Mouse (Mus musculus) monocyte, adult 2 months (primary cell): ENCODE results near the gene Hist1h2bk.

Experiments used
- DNase-seq, 2 experiments: peaks; one replicate each; pipeline ENCODE4 v3.0.0; 2022; ENCODE audit warnings: low spot score in 2 of 2, low read depth in 1 of 2

The Hist1h2bk gene

DNA sequence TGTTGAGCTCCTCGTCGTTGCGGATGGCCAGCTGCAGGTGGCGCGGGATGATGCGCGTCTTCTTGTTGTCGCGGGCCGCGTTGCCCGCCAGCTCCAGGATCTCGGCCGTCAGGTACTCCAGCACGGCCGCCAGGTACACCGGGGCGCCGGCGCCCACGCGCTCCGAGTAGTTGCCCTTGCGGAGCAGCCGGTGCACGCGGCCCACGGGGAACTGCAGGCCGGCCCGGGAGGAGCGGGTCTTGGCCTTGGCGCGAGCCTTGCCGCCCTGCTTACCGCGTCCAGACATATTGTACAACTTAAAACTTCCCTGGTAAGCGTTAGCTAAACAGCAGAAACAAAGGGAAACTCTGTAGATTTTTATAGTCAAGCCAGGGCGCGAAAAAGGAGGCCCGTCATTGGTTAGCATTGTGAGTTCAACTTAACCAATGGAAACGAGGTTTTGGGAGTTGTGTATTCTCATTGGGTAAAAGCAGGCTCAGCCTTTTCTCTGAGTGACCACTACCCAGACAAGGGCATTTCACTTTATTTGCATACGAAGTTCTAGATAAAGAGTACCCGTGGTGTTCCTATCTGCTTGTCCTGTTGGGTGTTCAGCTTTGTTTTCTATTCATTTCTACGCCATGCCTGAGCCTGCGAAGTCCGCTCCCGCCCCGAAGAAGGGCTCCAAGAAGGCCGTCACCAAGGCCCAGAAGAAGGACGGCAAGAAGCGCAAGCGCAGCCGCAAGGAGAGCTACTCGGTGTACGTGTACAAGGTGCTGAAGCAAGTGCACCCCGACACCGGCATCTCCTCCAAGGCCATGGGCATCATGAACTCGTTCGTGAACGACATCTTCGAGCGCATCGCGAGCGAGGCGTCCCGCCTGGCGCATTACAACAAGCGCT is at the start of gene Hist1h2bk, which contains the start of gene Hist1h2ah:
Gene Hist1h2bk, plus strand, starts transcription at position 604 of the 882 bp plus-strand sequence.
Gene Hist1h2ah, minus strand, starts transcription at position 302 of the 882 bp plus-strand sequence.
- peak; percentile 71 to 72 for DNase-seq

DNA sequence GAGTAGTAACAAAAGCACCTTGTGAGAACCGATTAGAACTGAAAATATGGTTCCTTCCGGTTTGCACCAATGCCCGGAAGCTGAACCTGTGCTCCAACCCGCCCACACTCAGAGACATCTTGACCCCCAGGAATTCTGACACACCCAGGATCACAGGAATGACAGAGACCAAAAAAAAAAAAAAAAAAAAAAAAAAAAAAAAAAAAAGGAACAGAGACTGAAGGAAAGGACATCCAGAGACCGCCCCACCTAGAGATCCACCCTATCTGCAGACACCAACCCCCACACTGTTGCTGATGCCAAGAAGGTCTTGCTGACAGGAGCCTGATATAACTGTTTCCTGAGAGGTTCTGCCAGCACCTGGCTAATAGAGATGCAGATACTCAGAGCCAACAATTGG is 43.1 kb upstream of the Hist1h2bk start:
- no peak for DNase-seq

DNA sequence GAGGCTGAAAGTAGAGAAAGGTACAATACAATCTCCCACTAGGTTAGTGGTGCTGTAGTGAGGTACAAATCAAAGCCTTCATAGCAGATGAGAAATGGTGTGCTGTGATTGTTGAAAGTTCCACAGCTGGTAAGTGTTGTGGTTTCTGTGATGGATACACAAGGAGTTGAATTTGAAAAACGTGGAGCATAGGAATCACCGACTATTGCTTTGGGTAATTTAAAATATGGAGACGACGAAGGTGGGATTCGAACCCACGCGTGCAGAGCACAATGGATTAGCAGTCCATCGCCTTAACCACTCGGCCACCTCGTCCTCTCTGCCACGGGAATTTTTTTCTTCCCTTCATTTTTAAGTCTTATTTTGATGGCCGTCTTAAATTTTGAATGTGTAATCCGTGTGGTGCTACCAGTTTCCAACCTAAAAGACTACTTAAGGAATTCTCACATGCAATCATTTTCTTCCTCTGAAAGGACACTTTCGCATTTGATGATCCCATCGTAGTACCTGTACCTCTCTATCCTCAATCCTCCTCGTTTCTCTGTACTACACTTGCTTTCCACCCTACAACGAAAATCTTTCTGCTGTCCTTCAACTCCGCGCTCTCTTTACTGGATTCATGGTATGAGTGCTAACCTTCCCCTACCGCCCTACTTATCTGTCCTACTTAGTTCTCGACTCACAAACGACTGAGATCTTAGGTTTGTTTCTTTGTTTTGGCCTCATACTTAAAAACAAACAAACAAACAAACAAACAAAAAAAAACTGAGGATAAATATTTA is 41.5 kb upstream of the Hist1h2bk start:
- DNase-seq = no peak

DNA sequence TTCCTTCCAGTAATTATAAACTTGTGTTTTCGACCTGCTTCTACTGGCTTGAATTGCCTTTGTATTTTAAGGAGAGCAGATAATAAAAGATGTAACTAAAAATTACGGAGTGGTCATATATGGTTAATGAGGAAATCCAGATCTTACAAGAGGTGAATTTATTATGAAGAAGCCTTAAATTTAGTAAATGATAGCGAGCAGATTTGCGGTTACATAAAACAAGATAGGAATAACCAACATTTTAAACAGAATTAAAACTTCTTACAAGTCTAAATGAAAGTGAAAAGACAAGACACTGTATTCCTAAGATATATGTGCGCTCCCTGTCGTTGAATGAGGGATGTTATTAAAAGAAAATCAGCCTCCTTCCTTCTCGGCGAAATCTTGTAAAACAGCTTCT is 40.8 kb upstream of the Hist1h2bk start:
- DNase-seq = no peak

DNA sequence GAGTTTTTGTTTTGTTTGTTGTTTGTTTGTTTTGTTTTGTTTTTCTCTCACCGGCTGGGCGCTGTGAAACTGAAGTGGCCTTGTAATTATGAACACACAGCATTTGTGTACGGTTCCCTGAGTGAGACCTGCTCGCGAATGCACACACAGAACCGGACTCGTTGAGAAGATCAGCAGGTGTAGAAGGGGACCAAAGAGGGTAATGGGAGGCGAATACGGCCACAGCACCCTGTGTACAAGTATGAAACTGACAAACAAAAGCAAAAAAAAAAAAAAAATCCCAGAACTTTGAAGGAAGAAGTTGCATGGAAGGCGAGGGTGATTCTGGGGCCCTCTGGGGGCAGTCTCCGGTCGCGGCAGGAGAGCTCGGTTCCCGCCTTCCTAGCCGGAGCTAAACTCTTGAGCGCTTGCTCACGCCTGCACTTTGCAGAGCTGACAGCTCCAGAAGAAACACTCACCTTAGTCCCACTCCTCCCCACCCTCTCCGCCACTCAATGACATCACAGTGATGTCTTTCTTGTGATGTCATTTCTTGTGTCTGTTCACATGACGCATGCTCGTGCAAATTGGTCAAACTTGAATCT is 40.2 kb upstream of the Hist1h2bk start:
- no peak for DNase-seq

DNA sequence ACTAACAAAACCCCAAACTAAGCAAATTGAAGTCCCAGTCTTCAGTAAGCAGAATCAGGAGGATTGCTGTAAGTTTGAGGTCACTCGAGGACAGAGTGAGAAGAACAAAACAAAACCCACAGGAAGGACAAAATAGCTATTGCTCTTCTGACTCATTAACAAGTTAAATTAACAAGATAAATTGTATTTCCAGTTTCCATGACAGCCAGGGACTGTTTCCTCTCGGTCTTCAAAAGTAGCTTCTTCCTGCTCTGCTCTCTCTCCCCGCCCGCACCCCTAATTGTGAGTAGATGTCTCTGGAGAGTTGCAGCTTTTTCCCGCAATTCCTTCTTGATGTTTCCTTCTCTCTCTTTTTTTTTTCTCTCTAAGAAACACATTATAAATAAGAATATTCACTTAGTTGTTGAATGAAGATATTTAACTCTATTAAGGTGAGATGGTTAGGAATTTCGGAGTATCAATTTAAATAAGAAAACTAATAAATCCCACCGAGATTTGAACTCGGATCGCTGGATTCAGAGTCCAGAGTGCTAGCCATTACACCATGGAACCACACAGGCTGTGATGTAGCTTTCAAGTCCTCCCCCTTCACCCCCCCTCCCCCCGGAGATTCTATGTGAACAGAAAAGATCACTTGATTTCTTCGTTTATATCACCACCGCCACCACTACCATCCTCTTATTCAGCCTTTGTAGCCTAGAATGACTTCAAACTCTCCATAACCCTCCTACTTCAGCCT is 39.4 kb upstream of the Hist1h2bk start:
- no peak for DNase-seq

DNA sequence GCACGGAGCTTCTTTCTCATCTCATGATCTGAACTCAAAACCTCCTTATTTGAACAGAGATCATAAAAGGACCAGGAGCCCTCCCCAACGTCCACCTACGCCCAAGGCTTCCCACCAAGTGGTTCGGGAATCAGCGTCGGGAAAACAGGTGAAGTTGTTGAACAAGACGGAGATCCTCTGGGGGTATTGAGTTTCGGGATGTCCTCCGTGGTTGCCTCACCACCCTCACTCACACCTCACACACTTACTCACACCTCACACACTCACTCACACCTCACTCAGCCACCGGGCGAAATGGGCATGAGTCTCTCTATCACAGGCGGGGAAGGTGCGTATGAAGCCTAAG is 38.9 kb upstream of the Hist1h2bk start:
- DNase-seq = no peak

DNA sequence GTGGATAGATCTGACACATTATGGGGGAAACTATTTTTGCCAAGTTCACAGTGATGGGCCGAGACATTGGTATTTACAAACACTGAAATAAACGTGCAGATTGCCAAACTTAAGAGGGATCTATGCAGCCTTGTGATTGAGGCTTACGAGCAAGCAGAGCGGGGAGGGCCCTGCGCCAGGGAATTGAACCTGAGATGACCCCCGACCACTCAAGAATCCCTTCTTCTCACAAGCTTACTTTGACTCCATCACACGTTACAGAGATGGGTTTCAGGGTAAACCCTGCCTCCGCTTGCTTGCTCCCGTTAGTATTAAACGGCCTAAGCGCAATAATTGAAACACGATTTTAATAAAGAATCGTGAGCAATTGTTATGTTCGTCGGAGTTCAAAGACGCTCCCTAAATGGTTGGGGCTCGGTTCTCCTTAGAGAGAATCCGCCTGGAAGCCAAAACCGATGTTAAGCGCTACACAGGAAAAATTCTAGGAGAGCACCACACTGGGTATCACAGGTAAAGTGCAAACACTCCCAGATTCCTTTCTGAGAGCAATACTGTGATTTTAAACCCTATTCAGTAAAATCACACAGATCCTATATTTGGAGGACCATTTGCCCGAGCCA is 38.4 kb upstream of the Hist1h2bk start:
- no peak for DNase-seq

DNA sequence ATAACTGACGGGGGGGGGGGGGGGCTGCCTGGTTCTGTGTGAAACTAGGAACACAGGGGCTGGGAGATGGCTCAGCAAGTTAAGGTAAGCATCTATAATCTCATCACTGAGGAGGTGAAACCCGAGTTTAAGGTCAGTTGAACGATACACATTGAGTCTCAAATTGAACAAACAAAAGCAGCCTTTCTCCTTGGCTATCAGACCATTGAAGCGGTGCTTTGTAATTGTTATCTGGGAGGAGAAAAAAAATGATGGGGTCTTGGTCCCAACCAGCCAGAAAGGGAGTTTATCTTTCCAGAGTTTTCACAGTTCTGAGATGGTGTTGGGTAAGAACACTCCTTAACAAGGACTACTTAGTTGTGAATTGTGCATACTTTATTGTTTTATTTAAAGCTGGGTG is 37.8 kb upstream of the Hist1h2bk start:
- DNase-seq = no peak

DNA sequence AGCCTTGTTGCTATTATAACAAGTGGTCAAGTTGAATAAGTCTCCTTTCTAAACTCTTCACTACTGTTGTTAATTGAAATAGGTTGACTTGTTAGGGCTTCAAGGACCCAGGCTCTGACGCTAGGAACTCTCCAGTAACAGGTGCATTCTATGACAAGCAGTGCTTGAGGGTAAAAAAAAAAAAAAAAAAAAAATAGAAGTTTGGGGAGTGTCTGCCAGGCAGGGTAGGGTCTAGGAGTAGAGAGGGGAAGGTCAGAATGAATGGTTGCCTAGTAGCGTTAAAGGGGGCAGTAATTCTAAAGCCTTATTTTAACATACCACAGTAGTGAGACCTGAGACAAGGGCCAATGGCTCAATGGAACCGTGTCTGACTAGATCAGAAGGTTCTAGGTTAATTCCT is 37.3 kb upstream of the Hist1h2bk start:
- DNase-seq = no peak

DNA sequence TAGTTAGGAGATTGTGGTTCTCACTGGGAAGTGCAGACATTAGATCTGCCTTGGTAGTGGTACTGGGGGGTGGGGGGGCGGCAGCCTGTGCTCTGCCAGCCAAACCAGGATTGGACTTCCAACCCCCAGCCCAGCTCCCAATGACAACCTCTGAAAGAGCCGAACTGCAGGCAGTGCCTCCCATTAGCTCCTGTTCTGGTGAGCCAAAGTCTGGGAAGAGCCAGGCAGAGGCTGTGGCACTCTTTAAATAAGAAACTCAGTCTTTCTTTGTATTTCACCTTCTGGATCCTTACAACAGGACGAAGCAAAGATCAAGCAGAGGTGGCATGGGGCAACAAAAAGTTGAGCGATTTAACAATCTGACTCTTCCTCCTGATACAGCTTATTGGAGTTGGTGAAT is 36.5 kb upstream of the Hist1h2bk start:
- DNase-seq = no peak

DNA sequence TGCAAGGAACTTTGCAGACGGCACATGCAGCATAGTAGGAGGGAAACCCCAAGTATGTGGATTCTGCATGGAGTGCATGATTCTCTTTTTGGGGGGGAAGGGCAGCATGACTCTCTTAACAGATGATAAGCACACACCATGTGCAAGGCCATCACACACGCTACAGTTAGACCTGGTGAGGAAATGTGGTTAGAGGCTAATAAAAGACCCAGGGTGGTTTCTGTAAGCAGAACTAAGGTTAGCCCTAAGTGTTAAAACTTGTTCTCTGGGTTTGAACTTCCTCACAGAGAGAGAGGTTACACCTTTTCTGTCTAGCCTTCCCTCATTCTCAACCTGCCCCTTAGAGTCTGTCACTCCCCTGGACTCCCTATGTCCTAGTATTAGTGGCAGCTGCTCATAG is 34.3 kb upstream of the Hist1h2bk start:
- no peak for DNase-seq

DNA sequence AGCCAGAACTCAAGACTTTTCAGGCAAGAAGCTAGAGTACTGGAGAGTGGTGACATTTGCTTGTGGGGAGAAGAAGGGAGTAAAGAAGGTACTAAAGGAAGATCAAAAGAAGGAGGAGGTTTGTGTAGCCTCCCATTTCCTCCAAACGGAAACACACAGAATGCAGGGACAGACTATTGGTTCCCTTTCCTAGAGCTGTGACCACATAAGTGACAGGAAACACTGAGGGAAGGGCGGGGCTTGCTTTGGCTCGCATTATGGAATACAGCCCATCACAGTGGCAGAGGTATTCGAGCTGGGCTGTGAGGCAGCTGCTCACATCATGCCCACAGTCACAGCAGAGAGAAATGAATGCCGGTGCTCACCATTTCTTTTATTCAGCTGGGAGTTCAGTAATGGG is 33.8 kb upstream of the Hist1h2bk start:
- DNase-seq = no peak

DNA sequence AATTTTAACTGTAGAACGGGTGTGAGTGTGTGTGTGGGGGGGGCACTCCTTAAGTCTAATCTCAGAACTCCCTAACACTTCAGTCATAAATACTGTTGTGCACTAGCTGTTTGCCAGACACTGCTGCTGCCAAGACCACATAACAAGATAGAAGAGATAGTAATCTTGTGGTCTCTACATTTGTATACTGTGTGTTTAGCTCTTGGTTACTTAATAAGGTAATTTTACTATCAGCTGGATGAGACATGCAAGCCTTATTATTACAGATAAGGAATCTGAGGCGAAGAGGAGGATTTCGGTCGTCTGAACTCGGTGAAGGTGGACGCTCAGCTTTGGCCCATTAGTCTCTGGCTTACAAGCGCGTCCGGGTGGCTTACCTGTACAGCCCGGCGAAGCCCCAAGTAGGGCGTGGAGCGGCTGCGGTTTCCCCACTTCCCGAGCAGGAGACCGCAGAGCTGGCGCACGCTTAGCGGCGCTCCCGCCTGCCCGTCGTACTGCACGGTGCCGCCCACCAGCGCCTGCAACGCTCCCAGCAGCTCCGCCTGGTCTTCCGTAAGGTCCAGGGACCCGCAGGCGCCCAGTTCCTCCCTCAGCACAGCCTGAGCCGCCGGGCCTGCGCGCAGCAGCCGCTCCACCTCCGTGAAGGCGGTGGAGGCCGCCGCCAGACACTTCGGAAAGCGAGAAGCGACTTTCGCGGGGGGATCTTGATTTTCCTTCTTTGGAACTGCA is 29.9 kb upstream of the Hist1h2bk start:
- DNase-seq = no peak

DNA sequence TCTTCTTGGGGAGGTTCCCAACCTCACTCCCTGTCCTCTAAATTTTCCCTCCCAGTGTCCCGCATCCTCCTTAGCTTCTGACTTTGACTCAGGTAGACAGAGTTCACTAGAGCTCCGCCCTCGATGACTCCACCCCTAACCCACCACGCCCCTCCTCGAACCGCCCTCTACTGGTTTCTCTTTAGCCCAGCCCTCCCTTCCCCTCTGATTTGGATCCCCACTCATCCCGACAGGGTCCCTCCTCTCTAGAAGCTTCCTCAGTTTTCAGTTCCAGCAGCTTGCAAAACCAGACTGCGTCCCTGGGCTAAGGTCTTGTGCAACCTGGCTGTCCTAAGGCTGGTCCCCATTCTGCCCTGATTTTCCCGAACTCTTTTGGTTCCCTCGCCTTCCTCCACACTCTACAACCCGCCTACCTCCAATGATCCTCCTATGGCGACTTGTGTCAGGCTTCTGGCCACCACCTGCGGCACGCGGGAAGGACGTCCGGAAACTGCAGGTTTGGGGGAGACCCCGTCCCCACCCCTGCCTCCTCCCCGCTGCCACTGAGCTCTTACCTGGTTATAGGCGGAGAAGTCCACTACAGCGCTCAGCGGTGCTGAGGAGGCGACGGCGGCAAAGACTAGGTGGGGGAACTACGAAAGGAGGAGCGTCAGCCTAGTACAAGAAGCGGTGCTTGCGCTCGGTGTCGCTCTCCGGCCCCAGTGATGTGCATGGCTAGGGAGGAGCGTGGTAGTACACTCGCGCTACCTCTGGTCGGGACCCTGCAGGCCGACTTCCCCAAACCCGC is 29.1 kb upstream of the Hist1h2bk start:
- no peak for DNase-seq

DNA sequence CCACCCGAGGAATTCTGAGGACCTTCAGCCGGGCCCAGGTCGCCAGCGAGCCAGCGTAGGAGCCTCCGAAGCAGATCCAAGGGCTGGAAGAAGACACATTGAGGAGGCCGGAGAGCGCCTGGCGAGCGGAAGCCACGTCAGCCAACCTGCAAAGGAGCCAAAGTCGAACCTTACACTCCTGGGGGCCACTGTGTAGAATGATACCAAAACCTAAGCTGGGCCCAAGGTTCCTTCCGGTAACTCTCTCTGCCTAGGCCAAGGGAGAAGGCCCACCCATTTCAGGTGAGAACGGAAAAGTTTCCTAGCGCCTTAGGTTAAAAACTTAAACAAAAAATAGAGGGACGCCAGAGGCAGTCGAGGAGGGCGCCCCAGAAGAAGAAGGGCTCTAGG is 28.6 kb upstream of the Hist1h2bk start:
- no peak for DNase-seq

DNA sequence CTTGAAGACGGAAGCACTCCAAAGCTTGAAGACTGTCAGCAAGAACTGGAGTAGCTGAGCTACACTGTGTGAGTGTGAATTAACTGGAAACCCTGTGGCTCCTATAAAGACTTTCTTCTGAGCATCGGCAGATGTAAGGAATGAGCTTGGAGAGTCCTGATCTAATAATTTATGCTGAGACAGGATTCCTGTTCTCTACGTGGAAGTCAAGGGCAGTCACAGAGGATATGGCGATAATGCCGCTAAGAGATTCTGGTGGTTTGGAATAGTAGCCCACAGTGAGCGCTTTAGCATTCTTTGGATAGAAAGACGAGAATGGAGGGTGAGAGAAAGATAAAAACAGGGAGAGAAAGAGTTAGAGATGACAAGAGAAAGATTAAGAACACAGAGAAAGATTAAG is 27.8 kb upstream of the Hist1h2bk start:
- no peak for DNase-seq

DNA sequence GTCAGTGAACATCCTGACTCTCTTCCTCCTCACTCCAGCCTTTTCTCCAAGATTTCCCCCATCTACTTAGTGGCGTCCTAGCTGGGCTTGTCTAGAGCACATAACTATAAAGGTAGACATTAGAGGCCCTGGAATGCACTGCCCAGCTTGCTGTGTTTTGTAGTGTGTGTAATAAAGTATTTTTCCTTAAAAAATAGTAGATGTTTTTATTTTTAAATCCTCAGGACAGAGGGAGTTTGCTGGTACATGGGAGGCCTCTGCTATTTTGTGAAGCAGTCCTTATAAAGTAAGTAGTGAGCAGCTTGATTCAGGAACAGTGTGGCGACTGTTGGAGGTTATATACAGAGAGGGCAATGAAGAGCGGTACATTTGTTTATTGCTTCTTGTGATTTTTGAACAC is 27.0 kb upstream of the Hist1h2bk start:
- DNase-seq = no peak

DNA sequence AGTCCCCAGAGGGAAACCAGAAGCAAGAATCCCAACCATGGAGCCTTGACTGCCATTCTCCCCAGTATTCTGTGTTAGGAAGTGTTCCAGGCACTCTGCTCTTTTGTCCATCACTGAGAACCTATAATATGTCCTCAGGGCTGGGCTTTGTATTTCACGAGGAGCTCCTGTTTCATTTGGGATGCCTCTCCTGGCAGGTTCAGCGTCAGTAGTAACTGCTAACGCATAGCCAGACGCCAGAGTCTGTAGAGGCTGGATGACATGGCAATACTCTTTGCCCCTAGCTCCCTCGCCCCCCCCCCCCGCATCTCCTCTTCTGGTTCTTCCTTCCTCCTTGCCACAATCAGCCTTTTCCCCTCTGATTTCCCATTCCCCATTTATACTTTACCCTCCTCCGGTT is 26.0 kb upstream of the Hist1h2bk start, which contains the start of gene Prss16:
Gene Prss16, minus strand, starts transcription at position 101 of the 400 bp plus-strand sequence.
- no peak for DNase-seq
